Mouse (Mus musculus) megakaryocyte progenitor cell, adult 5-6 weeks (primary cell): ENCODE results near the gene Fig4. TPM values are rescaled to one million over a fixed set of nuclear protein-coding genes. Genes with fewer than 3 reads are reported as not detected.
A peak's percentile ranks its signal among the peaks of the same experiment; 100 is the strongest.

Experiments
- ATAC-seq: replicated peaks from 2 replicates; pipeline ENCODE4 v1.8.0; 2016; ENCODE audit warnings: mild to moderate bottlenecking, moderate TSS enrichment, inconsistent platforms; ENCODE audit not compliant: poor library complexity
- total RNA-seq, 2 experiments: library from RNA; stranded (forward) in 1 of 2; stranded (reverse) in 1 of 2; fragments of 157-497, 149-512 nt in 1 of 2; fragments of 200-1000 nt in 1 of 2; gene quantifications; 2 replicates each; pipeline versions ENCODE4 v1.2.3 to v1.2.4; 2015 to 2017

The Fig4 gene
- total RNA-seq, 2 experiments from 2014 or later = 27.1 to 27.9 TPM

DNA sequence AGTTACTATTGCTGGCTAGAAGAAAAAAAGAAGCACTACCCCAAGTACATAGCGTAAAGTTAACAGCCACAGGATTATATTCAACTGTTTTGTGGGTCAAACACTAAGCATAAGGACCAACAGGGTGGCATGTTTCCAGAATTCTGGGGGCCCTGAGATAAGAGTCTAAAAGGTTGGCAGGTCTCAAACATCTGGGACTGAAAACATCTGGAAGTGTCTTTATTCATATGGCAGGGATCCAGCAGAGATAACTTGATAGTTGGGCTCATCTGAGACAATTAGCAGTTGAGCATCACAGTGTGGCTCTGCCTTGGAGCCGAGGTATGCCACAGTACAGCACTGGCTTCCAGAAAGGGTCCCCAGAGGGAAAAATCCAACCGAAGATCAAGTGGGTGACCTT lies 153.8 kb downstream of the Fig4 start:
- ATAC-seq = peak; percentile 54

DNA sequence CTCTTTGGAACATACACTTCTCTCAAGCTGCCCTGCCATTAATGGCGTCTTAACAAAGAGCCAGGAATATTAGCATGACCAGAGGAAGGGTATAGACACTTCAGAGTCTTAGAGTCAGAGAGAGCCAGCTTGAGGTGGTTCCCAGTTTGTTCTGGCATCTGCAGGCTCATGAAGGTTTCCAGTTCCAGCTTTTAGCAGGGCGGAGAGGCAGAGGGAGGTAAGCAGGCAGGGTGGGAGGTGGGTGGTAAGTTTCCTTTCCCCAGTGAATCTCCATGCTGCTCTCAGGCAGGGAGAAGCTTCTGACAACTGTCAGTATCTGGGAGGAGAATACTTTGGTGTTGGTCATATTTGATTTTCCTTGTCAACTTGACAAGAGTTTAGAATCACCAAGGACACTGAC lies 156.9 kb downstream of the Fig4 start:
- no peak for ATAC-seq

Other genes with a start within 250 kb of the Fig4 start
- not detected in 2 replicates for gene Gpr6, start 231.0 kb downstream of the Fig4 start, total RNA-seq (2015)
- not detected in 2 replicates for gene Gpr6, start 231.0 kb downstream of the Fig4 start, total RNA-seq (2017)
- not detected in 2 replicates for gene Ak9, start 720 bp upstream of the Fig4 start, total RNA-seq (2015)
- gene Ak9, start 720 bp upstream of the Fig4 start, total RNA-seq (2017) = 0.03 TPM in 1 of 2 replicates, not detected in the other
- 10.4 and 12.6 TPM in 2 replicates for gene Zbtb24, start 147.1 kb upstream of the Fig4 start, total RNA-seq (2015)
- gene Zbtb24, start 147.1 kb upstream of the Fig4 start, total RNA-seq (2017) = 15.9 and 21.9 TPM in 2 replicates
- 29.9 and 32.3 TPM in 2 replicates for gene Mical1, start 173.1 kb upstream of the Fig4 start, total RNA-seq (2015)
- 39.1 and 40.7 TPM in 2 replicates for gene Mical1, start 173.1 kb upstream of the Fig4 start, total RNA-seq (2017)
- gene Smpd2, start 187.1 kb upstream of the Fig4 start, total RNA-seq (2015) = 12.8 and 13.7 TPM in 2 replicates
- gene Smpd2, start 187.1 kb upstream of the Fig4 start, total RNA-seq (2017) = 8.1 and 20.0 TPM in 2 replicates
- 1.1 TPM in 1 of 2 replicates, not detected in the other for gene Ppil6, start 187.2 kb upstream of the Fig4 start, total RNA-seq (2015)
- 1.5 TPM in 1 of 2 replicates, not detected in the other for gene Ppil6, start 187.2 kb upstream of the Fig4 start, total RNA-seq (2017)
- gene Cd164, start 216.2 kb upstream of the Fig4 start, total RNA-seq (2015) = 224 and 232 TPM in 2 replicates
- gene Cd164, start 216.2 kb upstream of the Fig4 start, total RNA-seq (2017) = 115 and 172 TPM in 2 replicates